Mouse (Mus musculus) E14TG2a.4 (cell line): ENCODE measurements around the gene Gpkow.
"Not testable (repeated sequence)": the region's sequence is repeated elsewhere in the genome, so short reads cannot be mapped to it uniquely, and the experiment has no call there.

Experiments used
- H3K27me3 ChIP-seq: 2 replicates; pipeline ENCODE4 v1.6.1; 2014; ENCODE audit warnings: low read length, control low read depth; ENCODE audit not compliant: insufficient read depth
- H3K36me3 ChIP-seq: 2 replicates; pipeline ENCODE4 v1.6.1; 2014; ENCODE audit warnings: low read length, control low read depth; ENCODE audit not compliant: insufficient read depth
- H3K4me1 ChIP-seq: replicated peaks from 2 replicates; pipeline ENCODE4 v1.6.1; 2014; ENCODE audit warnings: low read depth, low read length, control low read depth
- H3K4me3 ChIP-seq: replicated peaks from 2 replicates; pipeline ENCODE4 v1.5.1; 2014; ENCODE audit warnings: mild to moderate bottlenecking, low read length
- H3K9me3 ChIP-seq: 2 replicates; pipeline ENCODE4 v1.6.1; 2014; ENCODE audit warnings: low read length, control low read depth
- CTCF ChIP-seq: conservative IDR thresholded peaks from 2 replicates; pipeline ENCODE4 v1.5.1; 2014; ENCODE audit warnings: low read length
- NANOG ChIP-seq: IDR thresholded peaks from 2 replicates; pipeline ENCODE4 v1.6.1; 2014; ENCODE audit warnings: borderline replicate concordance, low read length, mixed read lengths
- POU5F1 ChIP-seq: IDR thresholded peaks from 2 replicates; pipeline ENCODE4 v1.6.1; 2014; ENCODE audit warnings: low read length, borderline replicate concordance

Gene Gpkow

DNA sequence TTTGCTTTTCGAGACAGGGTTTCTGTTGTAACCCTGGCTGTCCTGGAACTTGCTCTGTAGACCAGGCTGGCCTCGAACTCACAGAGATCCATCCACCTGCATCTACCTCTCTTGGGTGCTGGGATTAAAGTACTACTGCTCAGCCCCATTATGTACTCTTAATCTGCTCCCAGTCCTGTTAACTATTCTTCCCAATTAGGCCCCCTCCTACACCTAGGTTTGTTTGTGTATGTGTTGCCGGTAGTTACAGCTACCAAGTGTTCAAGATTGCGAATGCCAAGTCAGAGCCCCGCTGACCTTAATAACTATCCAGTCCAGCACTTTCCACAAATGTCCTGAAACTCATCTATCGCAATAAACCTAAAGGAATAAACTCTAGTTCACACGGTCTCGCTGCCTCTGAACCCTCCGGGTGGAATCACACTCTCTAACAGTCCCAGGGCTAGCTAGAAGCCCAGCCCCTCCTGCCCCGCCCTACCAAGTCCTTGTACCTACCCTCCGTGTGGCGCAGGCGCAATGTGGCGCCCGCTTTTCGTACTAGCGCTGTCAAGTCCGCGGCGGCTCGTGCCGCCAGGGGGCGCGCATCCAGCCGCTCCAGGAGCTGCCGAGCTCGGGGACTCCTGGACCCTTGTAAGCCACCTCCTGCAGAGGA is 17.4 kb upstream of the Gpkow start:
- Histone ChIP-seq H3K36me3 (no peaks in the 10 kb centered on the region), H3K4me3 (peak overlapping the region; percentile 69), H3K4me1 (peaks cover 20% of the 10 kb centered on the region), H3K9me3 (no peaks in the 10 kb centered on the region), H3K27me3 (no peaks in the 10 kb centered on the region; the same call in 1 of the 2 replicates)
- no peak for TF ChIP-seq NANOG
- no peak for TF ChIP-seq POU5F1
- no peak for TF ChIP-seq CTCF

DNA sequence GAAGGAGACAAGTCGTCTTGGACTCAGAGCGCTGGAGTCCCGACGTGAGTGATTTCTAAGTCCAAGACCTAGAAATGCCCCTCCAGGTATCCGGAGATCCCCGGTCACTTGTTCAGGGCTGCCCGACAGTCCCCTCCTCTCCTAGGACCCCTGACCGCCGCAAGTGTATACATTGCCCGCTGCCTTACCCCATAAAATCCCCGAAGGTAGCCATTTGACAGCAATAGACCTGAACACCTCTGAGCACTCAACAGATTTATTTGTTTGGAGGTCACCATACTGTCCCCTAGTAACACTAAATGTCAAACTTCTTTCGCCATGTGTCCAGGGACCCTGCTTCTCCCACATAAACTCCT is 16.9 kb upstream of the Gpkow start:
- TF ChIP-seq NANOG (no peak), POU5F1 (no peak), CTCF (no peak)
- Histone ChIP-seq H3K36me3 (no peaks in the 10 kb centered on the region), H3K9me3 (no peaks in the 10 kb centered on the region), H3K4me1 (peaks cover 20% of the 10 kb centered on the region), H3K27me3 (no peaks in the 10 kb centered on the region; the same call in 1 of the 2 replicates), H3K4me3 (peak overlapping the region; percentile 69)

DNA sequence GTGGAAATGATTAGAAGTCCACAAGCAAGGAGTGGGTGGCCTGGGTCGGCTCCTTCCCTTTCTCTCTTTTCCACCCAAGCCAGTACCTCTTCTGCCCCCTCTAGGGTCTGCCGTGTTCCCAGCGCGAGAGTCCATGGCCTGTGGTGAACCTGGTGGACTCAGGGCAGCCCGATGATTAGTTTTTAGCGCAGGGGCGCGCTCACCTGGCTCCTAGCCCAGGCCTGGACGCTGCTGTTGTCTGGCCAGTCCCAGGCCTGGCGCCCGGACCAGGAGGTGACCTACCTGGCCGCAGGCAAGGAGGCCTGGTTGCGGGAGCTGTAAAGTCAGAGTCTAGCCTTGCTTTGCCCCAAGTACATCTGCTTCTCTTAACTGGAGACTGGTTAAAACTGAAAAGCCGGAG is 16.1 kb upstream of the Gpkow start, which contains the start of gene Magix:
Gene Magix (minus strand): TSS at position 388 of the 400 bp plus-strand sequence.
- TF ChIP-seq CTCF = no peak
- no peak for TF ChIP-seq POU5F1
- TF ChIP-seq NANOG = no peak
- peak within 1 kb of the TSS; percentile 69 for H3K4me3 ChIP-seq
- no peaks in the 10 kb centered on the region for H3K9me3 ChIP-seq
- H3K36me3 ChIP-seq = no peaks in the 10 kb centered on the region
- H3K4me1 ChIP-seq = peaks cover 12% of the 10 kb centered on the region
- no peaks in the 10 kb centered on the region; the same call in 1 of the 2 replicates for H3K27me3 ChIP-seq

DNA sequence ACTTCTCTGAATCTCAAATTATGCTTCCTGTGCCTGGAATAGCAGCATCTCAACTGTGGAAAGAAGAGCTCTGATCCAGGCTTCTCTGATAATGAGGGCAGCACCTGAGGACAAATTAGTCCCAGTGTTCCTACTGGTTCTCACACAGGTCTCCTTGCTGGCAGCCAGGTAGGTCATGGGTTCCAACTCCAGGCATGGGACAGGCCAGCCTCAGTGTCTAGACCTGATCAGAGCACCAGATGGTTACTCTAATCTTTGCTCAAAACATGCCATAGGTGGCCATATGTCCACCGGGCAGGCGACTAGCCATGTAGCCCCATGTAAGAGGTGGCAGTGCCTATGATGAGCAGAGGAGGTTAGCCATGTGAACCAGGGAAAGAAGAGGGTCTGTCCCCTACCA is 8.6 kb upstream of the Gpkow start:
- H3K4me1 ChIP-seq = no peaks in the 10 kb centered on the region
- TF ChIP-seq NANOG (no peak), CTCF (no peak), POU5F1 (no peak)
- no peaks in the 10 kb centered on the region for H3K27me3 ChIP-seq
- no peaks in the 10 kb centered on the region for H3K36me3 ChIP-seq
- no peak overlapping the region for H3K4me3 ChIP-seq
- no peaks in the 10 kb centered on the region for H3K9me3 ChIP-seq

DNA sequence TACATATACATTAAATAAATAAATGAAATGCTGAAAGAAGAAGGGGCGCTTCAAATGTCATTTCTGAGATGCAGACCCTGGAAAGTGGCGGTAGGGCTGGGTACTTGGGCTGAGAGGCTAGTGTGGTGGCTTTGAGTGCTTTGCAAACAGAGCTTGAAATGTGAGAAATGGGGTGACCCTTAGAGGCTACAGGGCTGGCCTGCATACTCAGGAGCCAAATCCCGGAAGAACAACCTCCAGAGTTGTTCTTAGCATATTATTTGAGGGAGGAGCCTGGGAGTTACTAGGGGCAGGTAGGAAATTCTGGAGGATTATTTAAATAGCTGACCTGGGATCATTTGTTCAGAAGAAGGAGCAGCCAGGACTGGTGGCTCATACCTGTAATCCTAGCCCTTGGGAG is 6.4 kb upstream of the Gpkow start:
- H3K27me3 ChIP-seq = no peaks in the 10 kb centered on the region
- TF ChIP-seq POU5F1 = no peak
- no peak for TF ChIP-seq NANOG
- no peak for TF ChIP-seq CTCF
- no peaks in the 10 kb centered on the region for H3K36me3 ChIP-seq
- no peaks in the 10 kb centered on the region for H3K9me3 ChIP-seq
- H3K4me3 ChIP-seq = no peak overlapping the region
- no peaks in the 10 kb centered on the region for H3K4me1 ChIP-seq

DNA sequence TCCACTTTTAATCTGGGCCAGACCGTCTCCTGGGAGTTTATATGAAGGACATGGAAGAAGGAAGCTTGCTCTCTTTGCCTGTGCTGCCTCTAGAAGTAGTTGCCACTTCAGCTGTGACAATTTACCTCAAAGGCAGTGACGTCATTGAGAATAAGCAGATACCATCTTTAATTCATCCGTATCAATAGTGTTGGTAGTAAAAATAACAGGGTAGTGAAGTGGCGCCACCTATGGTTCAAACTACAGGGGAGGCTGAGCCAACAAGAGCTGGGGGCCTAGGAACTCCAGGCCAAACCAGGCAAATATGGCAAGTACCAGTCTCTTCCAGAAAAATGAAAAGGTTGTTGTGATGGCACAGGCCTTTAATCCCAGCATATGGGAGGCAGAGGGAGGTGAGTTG is 4.1 kb upstream of the Gpkow start:
- Histone ChIP-seq H3K9me3 (no peaks in the 10 kb centered on the region), H3K27me3 (no peaks in the 10 kb centered on the region), H3K4me1 (no peaks in the 10 kb centered on the region), H3K36me3 (no peaks in the 10 kb centered on the region), H3K4me3 (no peak overlapping the region)
- TF ChIP-seq CTCF = peak; percentile 56
- no peak for TF ChIP-seq POU5F1
- no peak for TF ChIP-seq NANOG

DNA sequence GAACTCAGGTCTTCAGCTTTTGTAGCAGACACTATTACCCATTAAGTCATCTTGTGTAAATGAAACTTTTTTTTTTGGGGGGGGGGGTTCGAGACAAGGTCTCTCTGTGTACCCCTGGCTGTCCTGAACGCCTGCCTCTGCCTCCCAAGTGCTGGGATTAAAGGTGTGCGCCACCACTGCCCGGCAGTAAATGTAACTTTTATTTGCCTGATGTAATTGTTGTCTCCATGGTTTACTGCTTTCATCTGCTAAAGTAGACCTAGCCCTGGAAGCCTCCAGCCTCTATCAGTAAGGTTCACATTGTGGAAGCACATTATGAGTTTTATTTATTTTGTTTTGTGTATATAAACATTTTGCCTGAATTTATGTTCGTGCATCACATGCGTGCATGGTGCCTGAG is 411 bp upstream of the Gpkow start:
- TF ChIP-seq NANOG (no peak), POU5F1 (no peak), CTCF (no peak)
- peaks cover 32% of the 10 kb centered on the region for H3K36me3 ChIP-seq
- H3K9me3 ChIP-seq = no peaks in the 10 kb centered on the region
- peaks cover 13% of the 10 kb centered on the region for H3K4me1 ChIP-seq
- no peak overlapping the region for H3K4me3 ChIP-seq
- no peaks in the 10 kb centered on the region for H3K27me3 ChIP-seq

DNA sequence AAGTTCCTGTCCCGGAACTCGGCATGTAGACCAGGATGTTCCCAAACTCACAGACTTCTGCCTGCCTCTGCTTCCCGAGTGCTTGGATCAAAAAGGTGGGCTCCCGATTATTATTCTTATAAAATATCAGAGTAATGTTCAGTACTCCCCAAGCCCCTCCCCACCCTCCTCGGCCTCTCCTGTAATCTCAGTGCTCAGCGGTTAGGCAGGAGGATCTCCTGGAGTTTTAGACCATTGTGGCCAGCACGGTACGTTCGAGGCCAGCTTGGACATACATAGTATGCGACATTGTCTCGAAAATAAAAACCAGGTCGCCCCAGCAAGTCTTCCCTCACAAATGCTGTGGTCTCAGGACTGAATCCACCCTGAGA is 16.8 kb downstream of the Gpkow start:
- not testable (repeated sequence) for H3K27me3 ChIP-seq, H3K4me1 ChIP-seq, H3K9me3 ChIP-seq
- Histone ChIP-seq H3K4me3 (peak overlapping the region; percentile 76), H3K36me3 (peaks cover 11% of the 10 kb centered on the region; the same call in 1 of the 2 replicates)

DNA sequence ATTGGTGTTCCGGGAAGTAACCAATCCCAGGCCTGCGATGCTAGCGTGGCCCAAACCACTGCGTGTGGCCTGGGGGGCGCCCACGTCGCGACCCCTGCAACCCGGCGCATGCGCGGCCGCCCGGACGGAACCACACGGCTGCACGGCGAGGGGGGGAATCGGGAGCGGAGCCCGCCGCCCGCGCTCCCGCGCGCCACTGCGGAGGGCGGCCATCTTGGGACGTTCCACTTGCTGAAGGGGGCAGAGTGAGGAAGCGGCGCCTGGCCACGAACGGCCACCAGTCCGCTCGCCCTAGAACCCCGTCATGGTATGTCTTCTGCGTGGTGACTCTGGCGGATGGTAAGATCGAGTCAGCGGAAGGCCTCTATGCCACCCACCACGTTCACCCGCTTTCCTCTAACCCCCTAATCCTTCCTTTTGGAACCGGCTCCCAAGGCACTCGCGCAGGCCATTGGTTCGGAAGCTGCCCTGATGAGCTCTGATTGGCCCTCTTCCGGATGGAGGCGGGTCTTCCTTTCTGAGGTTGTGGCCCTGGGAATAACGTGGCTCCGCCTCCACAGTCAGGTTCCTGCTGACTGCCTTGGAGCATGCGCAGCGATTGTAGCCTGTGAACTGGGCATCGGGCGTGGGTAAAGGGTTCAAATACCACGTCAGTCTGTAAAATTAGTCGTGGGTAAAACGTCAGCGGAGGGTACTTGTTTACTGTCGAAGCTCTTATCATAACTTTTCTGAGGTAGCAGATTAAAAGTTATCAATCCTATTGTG is 17.4 kb downstream of the Gpkow start, which contains the start of gene Wdr45:
Gene Wdr45 (plus strand): TSS at position 199 of the 765 bp plus-strand sequence.
- H3K4me1 ChIP-seq, H3K9me3 ChIP-seq, H3K27me3 ChIP-seq, H3K36me3 ChIP-seq: not testable (repeated sequence)
- peak within 1 kb of the TSS; percentile 77 for H3K4me3 ChIP-seq

DNA sequence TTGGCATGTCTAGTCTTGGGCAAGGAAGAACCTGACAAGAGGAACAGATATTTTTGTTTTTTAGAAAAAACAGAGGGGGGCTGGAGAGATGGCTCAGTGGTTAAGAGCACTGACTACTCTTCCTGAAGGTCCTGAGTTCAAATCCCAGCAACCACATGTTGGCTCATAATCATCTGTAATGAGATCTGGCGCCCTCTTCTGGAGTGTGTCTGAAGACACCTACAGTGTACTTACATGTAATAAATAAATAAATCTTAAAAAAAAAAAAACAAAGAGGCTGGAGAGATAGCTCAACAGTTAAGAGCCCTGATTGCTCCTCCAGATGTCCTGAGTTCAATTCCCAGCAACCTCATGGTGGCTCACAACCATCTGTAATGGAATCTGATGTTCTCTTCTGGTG is 19.1 kb downstream of the Gpkow start:
- not testable (repeated sequence) for H3K9me3 ChIP-seq, H3K36me3 ChIP-seq, H3K4me3 ChIP-seq, H3K27me3 ChIP-seq, H3K4me1 ChIP-seq
